Mouse (Mus musculus) cerebellum, postnatal 4 days (tissue): ENCODE data around the gene Cacna1d.

Experiments used
- DNase-seq, 2 experiments: peaks; one replicate each; pipeline ENCODE4 v3.0.0; 2022; ENCODE audit warnings: low spot score in 2 of 2, mixed read lengths in 1 of 2

The Cacna1d gene

GRCm38 (mm10) chr14:30330416-30331181 lies 160.7 kb downstream of the Cacna1d start:
- no peak for DNase-seq

- no peak for DNase-seq
These were observed 162.1 kb downstream of the Cacna1d start for GRCm38 (mm10) chr14:30329109-30329508.

GRCm38 (mm10) chr14:30327452-30327851 lies 163.8 kb downstream of the Cacna1d start:
- no peak for DNase-seq

GRCm38 (mm10) chr14:30327051-30327450 lies 164.2 kb downstream of the Cacna1d start:
- DNase-seq: no peak

GRCm38 (mm10) chr14:30326226-30326625 lies 165.0 kb downstream of the Cacna1d start:
- DNase-seq: no peak

- no peak for DNase-seq
These were observed 166.3 kb downstream of the Cacna1d start for GRCm38 (mm10) chr14:30324994-30325393.

- no peak for DNase-seq
These were observed 172.4 kb downstream of the Cacna1d start for GRCm38 (mm10) chr14:30318715-30319437.

GRCm38 (mm10) chr14:30318293-30318692 lies 173.0 kb downstream of the Cacna1d start:
- DNase-seq: no peak

GRCm38 (mm10) chr14:30317616-30318015 lies 173.6 kb downstream of the Cacna1d start:
- DNase-seq: no peak

GRCm38 (mm10) chr14:30311206-30311889 lies 179.9 kb downstream of the Cacna1d start:
- no peak for DNase-seq

GRCm38 (mm10) chr14:30310236-30310635 lies 181.0 kb downstream of the Cacna1d start:
- DNase-seq: no peak

- DNase-seq: no peak
These were observed 185.0 kb downstream of the Cacna1d start for GRCm38 (mm10) chr14:30306221-30306620.

GRCm38 (mm10) chr14:30299946-30300345 lies 191.3 kb downstream of the Cacna1d start:
- DNase-seq: no peak

- no peak for DNase-seq
These were observed 193.8 kb downstream of the Cacna1d start for GRCm38 (mm10) chr14:30297492-30297891.

- no peak for DNase-seq
These were observed 199.2 kb downstream of the Cacna1d start for GRCm38 (mm10) chr14:30292135-30292463.

GRCm38 (mm10) chr14:30291389-30292134 lies 199.7 kb downstream of the Cacna1d start:
- DNase-seq: no peak

GRCm38 (mm10) chr14:30284446-30284845 lies 206.8 kb downstream of the Cacna1d start:
- no peak for DNase-seq

- DNase-seq: no peak
These were observed 207.2 kb downstream of the Cacna1d start for GRCm38 (mm10) chr14:30284022-30284421.

- no peak for DNase-seq
These were observed 215.7 kb downstream of the Cacna1d start for GRCm38 (mm10) chr14:30275572-30275971.

- DNase-seq: no peak
These were observed 218.3 kb downstream of the Cacna1d start for GRCm38 (mm10) chr14:30272976-30273375.

- no peak for DNase-seq
These were observed 218.7 kb downstream of the Cacna1d start for GRCm38 (mm10) chr14:30272523-30272922.

- DNase-seq: no peak
These were observed 219.4 kb downstream of the Cacna1d start for GRCm38 (mm10) chr14:30271856-30272255.
